Mouse (Mus musculus) erythroblast, embryonic 14.5 days (primary cell): ENCODE measurements around the gene Ush2a. TPM values are rescaled to one million over a fixed set of nuclear protein-coding genes. Genes with fewer than 3 reads are reported as not detected.

ENCODE experiments used
- H3K27me3 ChIP-seq: 2 replicates; pipeline ENCODE4 v1.6.1; 2012; ENCODE audit warnings: inconsistent platforms; ENCODE audit not compliant: control insufficient read depth
- H3K36me3 ChIP-seq: 2 replicates; pipeline ENCODE4 v1.6.1; 2012; ENCODE audit warnings: mild to moderate bottlenecking, inconsistent platforms; ENCODE audit not compliant: control insufficient read depth
- H3K4me1 ChIP-seq: 2 replicates; pipeline ENCODE4 v1.6.1; 2012; ENCODE audit warnings: inconsistent platforms; ENCODE audit not compliant: control insufficient read depth
- H3K4me3 ChIP-seq: replicated peaks from 2 replicates; pipeline ENCODE3; 2012; ENCODE audit warnings: moderate library complexity, mild to moderate bottlenecking, inconsistent platforms
- H3K9me3 ChIP-seq: 2 replicates; pipeline ENCODE4 v1.6.1; 2012; ENCODE audit warnings: low read length, inconsistent platforms, mixed read lengths; ENCODE audit not compliant: control insufficient read depth
- GATA1 ChIP-seq: IDR thresholded peaks from 2 replicates; pipeline ENCODE4 v1.6.1; 2012; ENCODE audit warnings: low read length, inconsistent platforms, mixed read lengths
- TAL1 ChIP-seq: IDR thresholded peaks from 3 replicates; pipeline ENCODE4 v1.6.1; 2012; ENCODE audit warnings: low read length, inconsistent platforms, mixed read lengths
- polyA plus RNA-seq: library from polyadenylated mRNA; stranded (reverse); fragments of >175 nt; gene quantifications from 2 replicates; pipeline ENCODE4 v1.2.3, GENCODE M21; 2012

Gene Ush2a
- polyA plus RNA-seq, 1 experiment = not detected

GRCm38 (mm10) chr1:188504958-188505357 is 243.1 kb downstream of the Ush2a start:
- no peaks in the 10 kb centered on the region for H3K9me3 ChIP-seq
- no peaks in the 10 kb centered on the region for H3K36me3 ChIP-seq
- no peaks in the 10 kb centered on the region for H3K4me1 ChIP-seq
- TF ChIP-seq TAL1 (no peak), GATA1 (no peak)
- no peaks in the 10 kb centered on the region for H3K27me3 ChIP-seq
- no peak overlapping the region for H3K4me3 ChIP-seq

- no peaks in the 10 kb centered on the region for H3K4me1 ChIP-seq
Observed at GRCm38 (mm10) chr1:188518792-188519191, 257.0 kb downstream of the Ush2a start.

GRCm38 (mm10) chr1:188527451-188527850 is 265.6 kb downstream of the Ush2a start:
- Histone ChIP-seq H3K36me3 (no peaks in the 10 kb centered on the region), H3K9me3 (no peaks in the 10 kb centered on the region), H3K4me3 (no peak overlapping the region), H3K27me3 (no peaks in the 10 kb centered on the region), H3K4me1 (no peaks in the 10 kb centered on the region)
- TF ChIP-seq TAL1 = no peak
- no peak for TF ChIP-seq GATA1

More at GRCm38 (mm10) chr1:188518792-188519191, 257.0 kb downstream of the Ush2a start:
- H3K4me3 ChIP-seq = no peak overlapping the region
- TF ChIP-seq TAL1 (no peak), GATA1 (no peak)
- no peaks in the 10 kb centered on the region for H3K36me3 ChIP-seq
- no peaks in the 10 kb centered on the region for H3K27me3 ChIP-seq
- H3K9me3 ChIP-seq = no peaks in the 10 kb centered on the region

- Histone ChIP-seq H3K27me3 (no peaks in the 10 kb centered on the region), H3K9me3 (no peaks in the 10 kb centered on the region), H3K36me3 (no peaks in the 10 kb centered on the region), H3K4me3 (no peak overlapping the region), H3K4me1 (no peaks in the 10 kb centered on the region)
- TF ChIP-seq TAL1 = no peak
Observed at GRCm38 (mm10) chr1:188529606-188530131, 267.8 kb downstream of the Ush2a start.

GRCm38 (mm10) chr1:188537021-188537420 is 275.2 kb downstream of the Ush2a start:
- Histone ChIP-seq H3K9me3 (no peaks in the 10 kb centered on the region), H3K4me3 (no peak overlapping the region), H3K36me3 (no peaks in the 10 kb centered on the region), H3K4me1 (no peaks in the 10 kb centered on the region), H3K27me3 (no peaks in the 10 kb centered on the region)
- TF ChIP-seq GATA1 (no peak), TAL1 (no peak)

GRCm38 (mm10) chr1:188539621-188540020 is 277.8 kb downstream of the Ush2a start:
- Histone ChIP-seq H3K4me3 (no peak overlapping the region), H3K4me1 (no peaks in the 10 kb centered on the region), H3K36me3 (no peaks in the 10 kb centered on the region), H3K27me3 (no peaks in the 10 kb centered on the region), H3K9me3 (no peaks in the 10 kb centered on the region)
- TF ChIP-seq GATA1 = no peak
- TF ChIP-seq TAL1 = no peak

GRCm38 (mm10) chr1:188541492-188541891 is 279.7 kb downstream of the Ush2a start:
- Histone ChIP-seq H3K4me3 (no peak overlapping the region), H3K36me3 (no peaks in the 10 kb centered on the region), H3K4me1 (no peaks in the 10 kb centered on the region), H3K9me3 (no peaks in the 10 kb centered on the region), H3K27me3 (no peaks in the 10 kb centered on the region)
- TF ChIP-seq TAL1 (no peak), GATA1 (no peak)

- Histone ChIP-seq H3K36me3 (no peaks in the 10 kb centered on the region), H3K9me3 (no peaks in the 10 kb centered on the region), H3K27me3 (no peaks in the 10 kb centered on the region), H3K4me1 (no peaks in the 10 kb centered on the region), H3K4me3 (no peak overlapping the region)
- TF ChIP-seq GATA1 (no peak), TAL1 (no peak)
Observed at GRCm38 (mm10) chr1:188543364-188543763, 281.5 kb downstream of the Ush2a start.

- no peaks in the 10 kb centered on the region for H3K4me1 ChIP-seq
- no peaks in the 10 kb centered on the region for H3K36me3 ChIP-seq
- H3K4me3 ChIP-seq = no peak overlapping the region
- H3K27me3 ChIP-seq = no peaks in the 10 kb centered on the region
- TF ChIP-seq GATA1 (no peak), TAL1 (no peak)
- no peaks in the 10 kb centered on the region for H3K9me3 ChIP-seq
Observed at GRCm38 (mm10) chr1:188549686-188550085, 287.9 kb downstream of the Ush2a start.

GRCm38 (mm10) chr1:188551802-188552201 is 290.0 kb downstream of the Ush2a start:
- Histone ChIP-seq H3K9me3 (no peaks in the 10 kb centered on the region), H3K4me1 (no peaks in the 10 kb centered on the region), H3K27me3 (no peaks in the 10 kb centered on the region), H3K4me3 (no peak overlapping the region), H3K36me3 (no peaks in the 10 kb centered on the region)
- TF ChIP-seq GATA1 = no peak
- no peak for TF ChIP-seq TAL1
